Mouse (Mus musculus): ENCODE data around the gene Higd1a.

Higd1a gene

DNA sequence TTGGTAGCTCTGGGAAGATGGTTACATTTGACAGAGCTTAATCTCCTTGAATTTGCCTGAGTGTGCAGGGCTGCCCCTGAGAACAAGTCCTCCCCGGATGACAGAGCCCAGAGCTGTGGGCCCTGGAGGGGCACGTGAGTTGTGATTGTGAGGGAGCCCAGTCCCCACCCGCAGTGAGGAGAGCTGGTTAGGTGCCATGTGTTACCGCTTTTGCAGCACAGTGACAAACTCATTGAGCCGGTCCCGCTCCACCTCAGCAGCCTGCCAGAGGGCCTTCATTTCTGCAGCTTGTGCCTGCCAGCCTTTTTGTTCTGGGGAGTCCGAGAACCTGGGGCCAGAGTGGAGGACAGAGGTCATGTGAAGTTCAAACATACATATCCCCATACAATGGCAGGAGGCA is 50.2 kb downstream of the Higd1a start:
- ATAC-seq (ENCODE audit: insufficient number of reproducible peaks, low FRiP score, low TSS enrichment), result no peak

DNA sequence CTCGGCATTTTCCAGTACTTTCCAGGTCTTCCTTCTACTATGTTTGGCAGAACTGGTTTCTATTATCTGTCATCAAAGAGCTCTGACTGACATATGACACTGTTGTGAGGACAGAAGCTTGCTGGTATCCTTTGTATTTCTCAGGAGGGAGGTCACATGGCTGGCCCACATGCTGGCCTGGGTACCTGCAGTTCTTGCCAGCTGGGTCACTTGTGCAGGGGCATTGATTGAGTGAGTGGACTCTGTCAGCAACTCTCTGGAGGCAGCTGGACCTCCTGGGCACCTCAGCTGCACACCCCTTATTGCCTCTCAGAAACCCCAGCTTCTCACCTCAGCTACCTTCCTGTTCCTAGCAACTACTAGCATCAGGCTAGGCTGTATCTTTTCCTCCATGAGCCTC is 50.6 kb downstream of the Higd1a start:
- no peak for ATAC-seq (ENCODE audit: insufficient number of reproducible peaks, low FRiP score, low TSS enrichment)

DNA sequence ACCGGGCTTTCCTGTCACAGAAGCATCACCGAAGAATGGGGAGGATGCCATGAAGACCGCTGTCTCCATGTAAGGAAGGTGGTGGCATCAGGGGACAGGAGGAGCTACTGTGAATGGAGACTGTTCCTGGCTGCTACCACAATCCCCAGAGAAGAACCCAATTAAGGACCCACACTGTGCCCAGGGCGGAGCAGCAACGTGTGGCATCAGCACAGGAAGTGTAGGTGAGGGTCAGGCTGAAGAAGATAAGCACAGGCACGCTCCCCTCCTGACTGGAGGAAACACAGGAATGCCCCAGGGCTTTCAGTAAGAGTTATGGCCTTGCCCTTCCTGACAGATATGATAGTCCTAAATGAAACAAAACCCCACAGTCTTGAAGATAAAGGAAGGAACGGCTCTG is 55.4 kb downstream of the Higd1a start:
- no peak for ATAC-seq (ENCODE audit: insufficient number of reproducible peaks, low FRiP score, low TSS enrichment)

DNA sequence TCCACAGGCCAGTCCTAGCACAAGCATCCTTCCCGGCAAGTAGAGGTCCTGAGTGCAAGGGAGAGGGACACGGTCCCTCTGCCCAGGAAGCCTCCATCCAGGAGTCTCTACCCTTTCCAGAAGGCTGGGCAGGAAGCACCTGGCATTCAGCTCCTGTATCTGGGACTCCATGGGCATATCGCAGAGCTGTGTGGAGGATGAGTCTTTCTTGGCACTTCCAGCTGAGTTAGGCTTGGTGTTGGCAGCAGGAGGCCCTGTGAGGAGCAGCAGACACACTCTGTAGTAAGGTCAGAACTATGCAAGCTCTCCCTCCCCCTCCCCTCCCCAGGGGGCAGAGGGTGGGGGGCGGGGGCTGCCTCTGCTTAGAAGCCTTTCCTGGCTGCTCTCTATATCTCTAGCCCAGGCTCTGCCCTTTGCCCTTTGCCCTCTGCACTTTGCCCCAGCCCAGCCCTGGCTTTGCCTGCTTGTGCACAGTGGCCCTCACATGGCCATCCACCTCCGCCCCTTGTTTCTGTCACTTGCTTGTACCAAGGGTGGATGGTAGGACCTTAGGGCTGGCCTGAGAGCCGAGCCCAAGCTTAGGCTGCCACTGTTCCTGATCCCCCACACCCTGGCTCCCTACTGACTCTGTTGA is 59.2 kb downstream of the Higd1a start:
- no peak for ATAC-seq (ENCODE audit: insufficient number of reproducible peaks, low FRiP score, low TSS enrichment)

Measured in cerebellum, adult (tissue).